Mouse (Mus musculus): ENCODE results near the gene Rgp1. TPM values are rescaled to one million over a fixed set of nuclear protein-coding genes. Genes with fewer than 3 reads are reported as not detected.
A peak's percentile ranks its signal among the peaks of the same experiment; 100 is the strongest.

Rgp1 gene
- 26.5 and 32.1 TPM in 2 replicates for polyA plus RNA-seq (2014; fragmentation: Nextera tagmentation; extraction: Ambion mirVana)

DNA sequence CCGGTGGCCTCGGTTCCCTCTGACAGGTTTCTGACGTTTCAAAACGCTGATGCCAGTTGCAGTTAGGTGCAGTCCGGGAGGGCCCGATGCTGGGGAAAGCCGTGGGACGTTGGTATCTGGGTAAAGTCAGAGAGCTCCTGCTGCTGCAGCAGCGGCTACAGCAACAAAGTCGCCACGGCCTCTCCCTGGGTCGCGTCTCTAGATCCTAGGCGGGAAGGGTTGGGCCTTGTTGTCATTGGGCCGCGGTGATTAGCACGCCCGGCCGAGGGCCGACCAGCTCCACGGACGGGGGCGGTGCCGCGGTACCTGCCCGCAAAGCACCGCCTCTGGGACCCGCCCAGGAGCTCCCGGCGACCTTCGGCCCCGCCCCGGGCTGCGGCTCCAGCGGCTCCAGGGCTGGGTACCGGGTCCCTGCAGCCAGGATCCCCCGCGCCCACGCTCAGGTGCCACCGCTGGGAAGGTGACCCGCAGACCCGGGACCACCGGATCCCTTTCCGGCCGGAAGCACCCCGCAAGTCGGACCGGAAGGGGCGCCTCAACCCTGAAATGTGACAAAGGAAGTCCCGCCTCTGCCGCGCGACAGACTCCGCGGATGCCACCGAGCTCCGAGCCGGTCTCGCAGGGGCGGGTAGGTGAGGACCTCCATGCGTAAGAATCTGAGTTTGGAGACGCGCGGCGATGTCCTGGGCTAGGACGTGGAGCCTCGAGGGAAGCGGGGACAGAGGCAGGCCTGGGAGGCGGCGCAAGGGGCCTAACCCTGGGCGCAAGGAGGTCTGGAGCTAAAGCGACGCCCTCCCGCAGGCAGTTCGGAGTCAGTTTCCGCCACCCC is at the start of gene Rgp1, which contains the start of gene Gba2:
TSS of gene Rgp1 (plus strand) at position 340 of the 829 bp plus-strand sequence.
TSS of gene Gba2 (minus strand) at position 498 of the 829 bp plus-strand sequence.
- peak; percentile 86 for ATAC-seq (ENCODE audit: insufficient read depth, low FRiP score, low TSS enrichment)
- H3K36me3 ChIP-seq (ENCODE audit: control insufficient read depth, insufficient read depth, low read length): peaks cover 9% of the 10 kb centered on the region
- under 1% methylated on average over 69 of the region's 76 CpGs for WGBS

GRCm38 (mm10) chr4:43530081-43530501 is 48.4 kb upstream of the Rgp1 start:
- ATAC-seq (ENCODE audit: insufficient read depth, low FRiP score, low TSS enrichment) (no peak), DNase-seq (ENCODE audit: low spot score) (no peak)
- Histone ChIP-seq H3K9me3 (ENCODE audit: control insufficient read depth, low read length) (no peaks in the 10 kb centered on the region), H3K27ac (ENCODE audit: low read depth, low read length) (no peak overlapping the region), H3K4me2 (ENCODE audit: low read depth) (no peak overlapping the region), H3K4me3 (ENCODE audit: low read depth, low read length) (no peak overlapping the region), H3K9ac (ENCODE audit: low read length) (no peak overlapping the region), H3K36me3 (ENCODE audit: control insufficient read depth, insufficient read depth, low read length) (peaks cover 26% of the 10 kb centered on the region), H3K4me1 (ENCODE audit: control insufficient read depth, insufficient read depth, low read length) (no peaks in the 10 kb centered on the region), H3K27me3 (ENCODE audit: control insufficient read depth, insufficient read depth, low read length) (peaks cover 6% of the 10 kb centered on the region)
- WGBS: 77% methylated on average over 8 of the region's 8 CpGs

More for the DNA sequence above, at the start of gene Rgp1, which contains the start of gene Gba2:
- peaks cover 27% of the 10 kb centered on the region for H3K4me1 ChIP-seq (ENCODE audit: control insufficient read depth, insufficient read depth, low read length)
- peak within 1 kb of the TSS; percentile 67 for H3K27ac ChIP-seq (ENCODE audit: low read depth, low read length)
- H3K4me3 ChIP-seq (ENCODE audit: low read depth, low read length): peak within 1 kb of the TSS; percentile 91
- no peaks in the 10 kb centered on the region for H3K9me3 ChIP-seq (ENCODE audit: control insufficient read depth, low read length)
- peak; percentile 83 for DNase-seq (ENCODE audit: low spot score)
- H3K27me3 ChIP-seq (ENCODE audit: control insufficient read depth, insufficient read depth, low read length): no peaks in the 10 kb centered on the region
- H3K4me2 ChIP-seq (ENCODE audit: low read depth): peak within 1 kb of the TSS; percentile 86
- H3K9ac ChIP-seq (ENCODE audit: low read length): peak within 1 kb of the TSS; percentile 88

DNA sequence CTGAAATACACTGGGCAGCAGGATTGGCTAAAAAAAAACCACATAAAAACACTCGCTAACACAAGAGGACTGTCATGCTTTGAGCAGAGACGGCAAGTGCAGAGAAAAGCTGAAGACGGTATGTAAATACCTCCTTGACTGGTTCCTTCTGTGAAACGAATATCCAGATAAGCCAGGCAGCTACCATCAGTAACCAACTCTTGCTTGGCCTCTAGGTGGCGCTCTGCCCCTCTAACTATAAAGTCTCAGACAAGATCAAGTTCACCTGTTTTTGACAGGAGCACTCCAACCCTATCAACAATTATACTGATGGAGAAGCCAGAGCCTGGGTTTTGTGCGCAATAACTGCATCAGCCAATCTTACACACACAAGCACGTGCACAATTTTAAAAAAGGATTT is 47.9 kb upstream of the Rgp1 start:
- Histone ChIP-seq H3K27me3 (ENCODE audit: control insufficient read depth, insufficient read depth, low read length) (peaks cover 1% of the 10 kb centered on the region), H3K4me2 (ENCODE audit: low read depth) (no peak overlapping the region), H3K36me3 (ENCODE audit: control insufficient read depth, insufficient read depth, low read length) (peaks cover 30% of the 10 kb centered on the region), H3K27ac (ENCODE audit: low read depth, low read length) (no peak overlapping the region), H3K9me3 (ENCODE audit: control insufficient read depth, low read length) (no peaks in the 10 kb centered on the region), H3K9ac (ENCODE audit: low read length) (no peak overlapping the region), H3K4me1 (ENCODE audit: control insufficient read depth, insufficient read depth, low read length) (no peaks in the 10 kb centered on the region), H3K4me3 (ENCODE audit: low read depth, low read length) (no peak overlapping the region)
- WGBS: 30% methylated on average over 7 of the region's 7 CpGs
- ATAC-seq (ENCODE audit: insufficient read depth, low FRiP score, low TSS enrichment): no peak
- DNase-seq (ENCODE audit: low spot score): peak; percentile 60

DNA sequence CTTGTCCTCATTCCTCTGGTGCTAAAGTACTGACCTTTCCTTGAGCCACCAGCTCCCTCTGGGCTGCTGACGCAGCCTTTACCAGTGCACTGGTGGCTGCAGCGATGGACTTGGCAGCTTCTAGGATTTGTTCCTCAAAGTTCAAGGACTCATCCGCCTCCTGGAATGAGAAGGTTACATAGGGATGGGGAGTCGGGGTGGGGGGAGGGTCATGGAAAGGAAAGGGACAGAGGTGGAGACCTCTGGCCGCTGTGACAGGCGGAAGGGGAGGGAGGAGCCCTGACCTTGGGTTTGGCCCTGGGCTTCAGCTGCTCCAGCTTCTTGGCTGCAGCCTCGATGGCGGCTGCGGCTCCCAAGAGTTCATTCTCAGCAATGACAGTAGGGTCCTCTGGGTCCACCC is 45.2 kb upstream of the Rgp1 start:
- ATAC-seq (ENCODE audit: insufficient read depth, low FRiP score, low TSS enrichment) (no peak), DNase-seq (ENCODE audit: low spot score) (no peak)
- no peak overlapping the region for H3K9ac ChIP-seq (ENCODE audit: low read length)
- H3K4me1 ChIP-seq (ENCODE audit: control insufficient read depth, insufficient read depth, low read length): no peaks in the 10 kb centered on the region
- 87% methylated on average over 9 of the region's 9 CpGs for WGBS
- H3K4me2 ChIP-seq (ENCODE audit: low read depth): no peak overlapping the region
- no peak overlapping the region for H3K4me3 ChIP-seq (ENCODE audit: low read depth, low read length)
- H3K9me3 ChIP-seq (ENCODE audit: control insufficient read depth, low read length): no peaks in the 10 kb centered on the region
- no peak overlapping the region for H3K27ac ChIP-seq (ENCODE audit: low read depth, low read length)
- H3K27me3 ChIP-seq (ENCODE audit: control insufficient read depth, insufficient read depth, low read length): no peaks in the 10 kb centered on the region
- H3K36me3 ChIP-seq (ENCODE audit: control insufficient read depth, insufficient read depth, low read length): peaks cover 47% of the 10 kb centered on the region

GRCm38 (mm10) chr4:43535628-43536027 is 42.9 kb upstream of the Rgp1 start:
- no peak for DNase-seq (ENCODE audit: low spot score)
- 96% methylated on average over 8 of the region's 8 CpGs for WGBS
- no peak overlapping the region for H3K4me2 ChIP-seq (ENCODE audit: low read depth)
- no peak overlapping the region for H3K4me3 ChIP-seq (ENCODE audit: low read depth, low read length)
- ATAC-seq (ENCODE audit: insufficient read depth, low FRiP score, low TSS enrichment): no peak
- H3K27ac ChIP-seq (ENCODE audit: low read depth, low read length): no peak overlapping the region
- H3K4me1 ChIP-seq (ENCODE audit: control insufficient read depth, insufficient read depth, low read length): no peaks in the 10 kb centered on the region
- H3K27me3 ChIP-seq (ENCODE audit: control insufficient read depth, insufficient read depth, low read length): no peaks in the 10 kb centered on the region
- no peak overlapping the region for H3K9ac ChIP-seq (ENCODE audit: low read length)
- peaks cover 58% of the 10 kb centered on the region for H3K36me3 ChIP-seq (ENCODE audit: control insufficient read depth, insufficient read depth, low read length)
- H3K9me3 ChIP-seq (ENCODE audit: control insufficient read depth, low read length): no peaks in the 10 kb centered on the region

GRCm38 (mm10) chr4:43536031-43536430 is 42.5 kb upstream of the Rgp1 start:
- no peak overlapping the region for H3K27ac ChIP-seq (ENCODE audit: low read depth, low read length)
- no peaks in the 10 kb centered on the region for H3K4me1 ChIP-seq (ENCODE audit: control insufficient read depth, insufficient read depth, low read length)
- 95% methylated on average over 9 of the region's 9 CpGs for WGBS
- no peaks in the 10 kb centered on the region for H3K9me3 ChIP-seq (ENCODE audit: control insufficient read depth, low read length)
- no peak for DNase-seq (ENCODE audit: low spot score)
- H3K27me3 ChIP-seq (ENCODE audit: control insufficient read depth, insufficient read depth, low read length): no peaks in the 10 kb centered on the region
- H3K4me3 ChIP-seq (ENCODE audit: low read depth, low read length): no peak overlapping the region
- H3K4me2 ChIP-seq (ENCODE audit: low read depth): no peak overlapping the region
- peaks cover 58% of the 10 kb centered on the region for H3K36me3 ChIP-seq (ENCODE audit: control insufficient read depth, insufficient read depth, low read length)
- H3K9ac ChIP-seq (ENCODE audit: low read length): no peak overlapping the region
- ATAC-seq (ENCODE audit: insufficient read depth, low FRiP score, low TSS enrichment): no peak

DNA sequence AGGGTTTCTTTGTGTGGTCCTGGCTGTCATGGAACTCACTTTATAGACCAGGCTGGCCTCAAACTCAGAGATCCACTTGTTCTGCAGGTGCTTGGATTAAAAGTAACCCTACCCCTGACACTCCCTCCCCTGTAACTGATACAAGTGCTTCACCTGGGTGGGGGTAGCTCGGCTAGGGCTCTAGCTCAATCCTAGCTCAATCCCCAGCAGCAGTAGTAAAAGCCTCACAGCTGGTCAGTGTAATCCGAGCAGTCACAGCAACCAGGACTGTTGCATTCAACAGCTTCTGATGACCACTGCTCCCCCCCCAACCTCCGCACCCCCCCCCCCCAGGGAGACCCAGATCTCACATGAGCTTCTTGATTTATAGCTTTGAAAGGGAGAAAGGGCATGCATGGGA is 36.5 kb upstream of the Rgp1 start:
- peaks cover 51% of the 10 kb centered on the region for H3K36me3 ChIP-seq (ENCODE audit: control insufficient read depth, insufficient read depth, low read length)
- H3K9ac ChIP-seq (ENCODE audit: low read length): no peak overlapping the region
- H3K9me3 ChIP-seq (ENCODE audit: control insufficient read depth, low read length): no peaks in the 10 kb centered on the region
- no peak for ATAC-seq (ENCODE audit: insufficient read depth, low FRiP score, low TSS enrichment)
- WGBS: 93% methylated on average over 3 of the region's 3 CpGs
- no peak for DNase-seq (ENCODE audit: low spot score)
- H3K4me1 ChIP-seq (ENCODE audit: control insufficient read depth, insufficient read depth, low read length): no peaks in the 10 kb centered on the region
- no peak overlapping the region for H3K4me3 ChIP-seq (ENCODE audit: low read depth, low read length)
- H3K27ac ChIP-seq (ENCODE audit: low read depth, low read length): no peak overlapping the region
- no peaks in the 10 kb centered on the region for H3K27me3 ChIP-seq (ENCODE audit: control insufficient read depth, insufficient read depth, low read length)
- H3K4me2 ChIP-seq (ENCODE audit: low read depth): no peak overlapping the region

GRCm38 (mm10) chr4:43546375-43547047 is 32.0 kb upstream of the Rgp1 start:
- ATAC-seq (ENCODE audit: insufficient read depth, low FRiP score, low TSS enrichment) (no peak), DNase-seq (ENCODE audit: low spot score) (no peak)
- Histone ChIP-seq H3K4me1 (ENCODE audit: control insufficient read depth, insufficient read depth, low read length) (no peaks in the 10 kb centered on the region), H3K36me3 (ENCODE audit: control insufficient read depth, insufficient read depth, low read length) (peaks cover 53% of the 10 kb centered on the region), H3K9ac (ENCODE audit: low read length) (no peak overlapping the region), H3K27ac (ENCODE audit: low read depth, low read length) (no peak overlapping the region), H3K9me3 (ENCODE audit: control insufficient read depth, low read length) (no peaks in the 10 kb centered on the region), H3K27me3 (ENCODE audit: control insufficient read depth, insufficient read depth, low read length) (no peaks in the 10 kb centered on the region), H3K4me3 (ENCODE audit: low read depth, low read length) (no peak overlapping the region), H3K4me2 (ENCODE audit: low read depth) (no peak overlapping the region)
- 93% methylated on average over 12 of the region's 12 CpGs for WGBS

Data from neural tube, embryonic 11.5 days (tissue).